Mouse (Mus musculus) heart, adult 11 months (tissue): ENCODE results near the gene Bcl2l2.

Source experiments
- DNase-seq: peaks from one replicate; pipeline ENCODE4 v3.0.0; 2022

The Bcl2l2 gene

GRCm38 (mm10) chr14:54893651-54894181 lies 10.5 kb downstream of the Bcl2l2 start:
- peak; percentile 100 for DNase-seq

- peak; percentile 91 for DNase-seq
Observed at GRCm38 (mm10) chr14:54894296-54895151, 11.3 kb downstream of the Bcl2l2 start.

- no peak for DNase-seq
Observed at GRCm38 (mm10) chr14:54897445-54897844, 14.3 kb downstream of the Bcl2l2 start.

- DNase-seq = peak; percentile 93
Observed at GRCm38 (mm10) chr14:54900383-54900782, 17.2 kb downstream of the Bcl2l2 start.

- DNase-seq = no peak
Observed at GRCm38 (mm10) chr14:54903641-54904040, 20.5 kb downstream of the Bcl2l2 start.

GRCm38 (mm10) chr14:54908682-54909081 lies 25.5 kb downstream of the Bcl2l2 start:
- no peak for DNase-seq

GRCm38 (mm10) chr14:54912109-54912850 lies 29.1 kb downstream of the Bcl2l2 start:
- peak; percentile 92 for DNase-seq

- DNase-seq = peak; percentile 98
Observed at GRCm38 (mm10) chr14:54912886-54913285, 29.7 kb downstream of the Bcl2l2 start, which contains the start of gene Slc22a17. Gene Slc22a17, minus strand, starts transcription at chr14:54913132.

- DNase-seq = no peak
Observed at GRCm38 (mm10) chr14:54913343-54913742, 30.2 kb downstream of the Bcl2l2 start.

GRCm38 (mm10) chr14:54920076-54920685 lies 37.0 kb downstream of the Bcl2l2 start:
- DNase-seq = peak; percentile 91

- peak; percentile 98 for DNase-seq
Observed at GRCm38 (mm10) chr14:54924641-54925348, 41.6 kb downstream of the Bcl2l2 start.

GRCm38 (mm10) chr14:54925349-54926342 lies 42.5 kb downstream of the Bcl2l2 start, which contains the start of gene Efs:
Gene Efs, minus strand, starts transcription at chr14:54926126.
- peak; percentile 98 for DNase-seq

- peak; percentile 98 for DNase-seq
Observed at GRCm38 (mm10) chr14:54926401-54927158, 43.4 kb downstream of the Bcl2l2 start.

- no peak for DNase-seq
Observed at GRCm38 (mm10) chr14:54927296-54927695, 44.1 kb downstream of the Bcl2l2 start.

- no peak for DNase-seq
Observed at GRCm38 (mm10) chr14:54929801-54930200, 46.6 kb downstream of the Bcl2l2 start.

GRCm38 (mm10) chr14:54930431-54930830 lies 47.3 kb downstream of the Bcl2l2 start:
- DNase-seq = no peak

GRCm38 (mm10) chr14:54932645-54933150 lies 49.5 kb downstream of the Bcl2l2 start, which contains the start of gene Il25:
Gene Il25, plus strand, starts transcription at chr14:54932695.
- DNase-seq = no peak

- DNase-seq = no peak
Observed at GRCm38 (mm10) chr14:54935904-54936830, 53.0 kb downstream of the Bcl2l2 start, which contains the start of gene Cmtm5. Gene Cmtm5, plus strand, starts transcription at chr14:54936261.

GRCm38 (mm10) chr14:54936831-54937160 lies 53.6 kb downstream of the Bcl2l2 start:
- no peak for DNase-seq
